Mouse (Mus musculus) activated CD4-positive, CD25-positive, alpha-beta regulatory T cell, adult 9 weeks (primary cell): ENCODE measurements around the gene Sumo3. TPM values are rescaled to one million over a fixed set of nuclear protein-coding genes. Genes with fewer than 3 reads are reported as not detected.

Experiments used
- polyA plus RNA-seq: library from polyadenylated mRNA; unstranded; fragments of 100-300 nt; shearing (Covaris generic); gene quantifications from one replicate; pipeline ENCODE4 v1.2.1, GENCODE M21; 2017

Sumo3 gene
- polyA plus RNA-seq = 116 TPM

GRCm38 (mm10) chr10:77605908-77606826 lies at the start of gene Sumo3, which contains the start of gene Gm49325:
Sumo3 (plus strand) TSS chr10:77606097.
Gm49325 (plus strand) TSS chr10:77606197.

GRCm38 (mm10) chr10:77581408-77582284 lies 24.3 kb upstream of the Sumo3 start, which contains the start of gene Pttg1ip:
Pttg1ip (plus strand) TSS chr10:77581720.

GRCm38 (mm10) chr10:77622055-77622988 lies 16.4 kb downstream of the Sumo3 start, which contains the start of gene Ube2g2:
Ube2g2 (plus strand) TSS chr10:77622275.

Other genes starting within 250 kb of the Sumo3 start
- gene Adarb1, start 187.8 kb upstream of the Sumo3 start, polyA plus RNA-seq = 1.1 TPM
- 52.7 TPM for gene Fam207a, start 90.3 kb upstream of the Sumo3 start, polyA plus RNA-seq
- 631 TPM for gene Itgb2, start 75.8 kb upstream of the Sumo3 start, polyA plus RNA-seq
- 108 TPM for gene Pttg1ip, start 24.4 kb upstream of the Sumo3 start, polyA plus RNA-seq
- gene Gm49325, start 100 bp downstream of the Sumo3 start, polyA plus RNA-seq = not detected
- 58.6 TPM for gene Ube2g2, start 16.2 kb downstream of the Sumo3 start, polyA plus RNA-seq
- gene Tspear, start 80.5 kb downstream of the Sumo3 start, polyA plus RNA-seq = 0.59 TPM
- gene Gm19402, start 84.7 kb downstream of the Sumo3 start, polyA plus RNA-seq = not detected
- gene Gm9508, start 91.1 kb downstream of the Sumo3 start, polyA plus RNA-seq = not detected
- gene Gm10272, start 100.5 kb downstream of the Sumo3 start, polyA plus RNA-seq = not detected
- not detected for gene Gm10024, start 105.4 kb downstream of the Sumo3 start, polyA plus RNA-seq
- gene Gm10142, start 109.7 kb downstream of the Sumo3 start, polyA plus RNA-seq = not detected
- gene Krtap12-1, start 114.5 kb downstream of the Sumo3 start, polyA plus RNA-seq = not detected
- not detected for gene Gm10100, start 120.4 kb downstream of the Sumo3 start, polyA plus RNA-seq
- not detected for gene Gm18596, start 136.5 kb downstream of the Sumo3 start, polyA plus RNA-seq
- gene Gm9736, start 145.3 kb downstream of the Sumo3 start, polyA plus RNA-seq = not detected
- not detected for gene Gm3233, start 153.6 kb downstream of the Sumo3 start, polyA plus RNA-seq
- gene Gm3238, start 165.2 kb downstream of the Sumo3 start, polyA plus RNA-seq = not detected
- gene Gm7138, start 170.8 kb downstream of the Sumo3 start, polyA plus RNA-seq = not detected
- not detected for gene Gm3250, start 176.4 kb downstream of the Sumo3 start, polyA plus RNA-seq
- not detected for gene Gm7137, start 182.1 kb downstream of the Sumo3 start, polyA plus RNA-seq
- not detected for gene Gm9639, start 189.0 kb downstream of the Sumo3 start, polyA plus RNA-seq
- not detected for gene Gm19668, start 193.0 kb downstream of the Sumo3 start, polyA plus RNA-seq
- gene Gm9507, start 205.7 kb downstream of the Sumo3 start, polyA plus RNA-seq = not detected
- not detected for gene Gm2696, start 208.6 kb downstream of the Sumo3 start, polyA plus RNA-seq
- gene Krtap10-4, start 221.0 kb downstream of the Sumo3 start, polyA plus RNA-seq = not detected
- gene Krtap10-10, start 229.8 kb downstream of the Sumo3 start, polyA plus RNA-seq = not detected
- gene Gm36176, start 240.7 kb downstream of the Sumo3 start, polyA plus RNA-seq = not detected
- gene Gm10318, start 246.8 kb downstream of the Sumo3 start, polyA plus RNA-seq = not detected